Mouse (Mus musculus): ENCODE measurements around the gene Thap2.

- TF ChIP-seq CTCF (IDR thresholded peaks at IDR 0.05): no peak
- no peak for TF ChIP-seq EP300 (IDR thresholded peaks at IDR 0.05)
Observed at GRCm38 (mm10) chr10:115391896-115392295, 7.7 kb upstream of the Thap2 start.

Data from lung, postnatal 0 days (tissue).